Mouse (Mus musculus) midbrain, postnatal 0 days (tissue): ENCODE data around the gene Nbea. TPM values are rescaled to one million over a fixed set of nuclear protein-coding genes. Genes with fewer than 3 reads are reported as not detected.

Experiments used
- ATAC-seq: fragments of 200-750 bp; cut with Nextera tagmentation; 2 replicates; pipeline ENCODE4 v1.8.0; 2017; ENCODE audit warnings: moderate number of reproducible peaks, mild to moderate bottlenecking, moderate TSS enrichment, moderate library complexity; ENCODE audit not compliant: low FRiP score
- DNase-seq: peaks from one replicate; pipeline ENCODE4 v3.0.0-alpha.2; 2015; ENCODE audit warnings: low spot score
- H3K27ac ChIP-seq: fragments of 300-500 bp; sonication (generic); 2 replicates; pipeline ENCODE4 v1.5.1; 2014; ENCODE audit warnings: low read depth, mild to moderate bottlenecking, low read length, mixed read lengths
- H3K27me3 ChIP-seq: fragments of 300-500 bp; sonication (generic); 2 replicates; pipeline ENCODE4 v1.6.1; 2014; ENCODE audit warnings: low read length, control low read depth, mixed read lengths; ENCODE audit not compliant: insufficient read depth
- H3K36me3 ChIP-seq: fragments of 300-500 bp; sonication (generic); 2 replicates; pipeline ENCODE4 v1.6.1; 2014; ENCODE audit warnings: low read length, control low read depth, mixed read lengths; ENCODE audit not compliant: insufficient read depth
- H3K4me1 ChIP-seq: fragments of 300-500 bp; sonication (generic); 2 replicates; pipeline ENCODE4 v1.6.1; 2014; ENCODE audit warnings: mild to moderate bottlenecking, control low read depth, antibody characterized with exemption, low read length, mixed read lengths; ENCODE audit not compliant: insufficient read depth
- H3K4me2 ChIP-seq: fragments of 300-500 bp; sonication (generic); 2 replicates; pipeline ENCODE4 v1.6.1; 2014; ENCODE audit warnings: low read depth, mild to moderate bottlenecking, low read length, mixed read lengths; ENCODE audit not compliant: poor library complexity, severe bottlenecking
- H3K4me3 ChIP-seq: fragments of 300-500 bp; sonication (generic); 2 replicates; pipeline ENCODE4 v1.5.1; 2014; ENCODE audit warnings: low read depth, mild to moderate bottlenecking, low read length, moderate library complexity
- H3K9ac ChIP-seq: fragments of 300-500 bp; sonication (generic); replicated peaks from 2 replicates; pipeline ENCODE4 v1.6.1; 2014; ENCODE audit warnings: mild to moderate bottlenecking, low read length, moderate library complexity, mixed read lengths; ENCODE audit not compliant: poor library complexity, severe bottlenecking
- H3K9me3 ChIP-seq: fragments of 300-500 bp; sonication (generic); 2 replicates; pipeline ENCODE4 v1.6.1; 2016; ENCODE audit warnings: low read length, control low read depth
- CTCF ChIP-seq: IDR thresholded peaks from 2 replicates; pipeline ENCODE4 v1.5.1; 2016; ENCODE audit warnings: antibody characterized with exemption, mild to moderate bottlenecking
- WGBS: fragments of 180-500 bp; shearing (Covaris S2); extraction: QIAGEN DNeasy Blood & Tissue Kit; methylation state at CpG from one replicate; pipeline ENCODE4 v1.1.7; 2014; 5-methylcytosine and 5-hydroxymethylcytosine counted together
- polyA plus RNA-seq: library from polyadenylated mRNA; unstranded; fragments of >200 nt; fragmentation: Nextera tagmentation; extraction: Ambion mirVana; gene quantifications from 2 replicates; pipeline ENCODE4 v1.2.1, GENCODE M21; 2015
- total RNA-seq: library from RNA; depleted of rRNA; stranded (reverse); fragments of >200 nt; gene quantifications from 2 replicates; pipeline ENCODE4 v1.2.3, GENCODE M21; 2014

Nbea gene
- total and polyA plus RNA-seq, 2 experiments from 2014 or later, result 46.8 to 202 TPM

- DNase-seq (peak; percentile 48), ATAC-seq (no peak)
- no peak overlapping the region for H3K4me3 ChIP-seq
- WGBS, result 38% methylated on average over 4 of the region's 4 CpGs
- H3K36me3 ChIP-seq, result no peaks in the 10 kb centered on the region
- no peaks in the 10 kb centered on the region for H3K9me3 ChIP-seq
- TF ChIP-seq CTCF, result no peak
- no peak overlapping the region for H3K9ac ChIP-seq
- H3K27ac ChIP-seq, result peak overlapping the region; percentile 81
- no peak overlapping the region for H3K4me2 ChIP-seq
- H3K27me3 ChIP-seq, result no peaks in the 10 kb centered on the region
- peaks cover 17% of the 10 kb centered on the region for H3K4me1 ChIP-seq
Observed at GRCm38 (mm10) chr3:55742654-55743053, 440.8 kb downstream of the Nbea start.

DNA sequence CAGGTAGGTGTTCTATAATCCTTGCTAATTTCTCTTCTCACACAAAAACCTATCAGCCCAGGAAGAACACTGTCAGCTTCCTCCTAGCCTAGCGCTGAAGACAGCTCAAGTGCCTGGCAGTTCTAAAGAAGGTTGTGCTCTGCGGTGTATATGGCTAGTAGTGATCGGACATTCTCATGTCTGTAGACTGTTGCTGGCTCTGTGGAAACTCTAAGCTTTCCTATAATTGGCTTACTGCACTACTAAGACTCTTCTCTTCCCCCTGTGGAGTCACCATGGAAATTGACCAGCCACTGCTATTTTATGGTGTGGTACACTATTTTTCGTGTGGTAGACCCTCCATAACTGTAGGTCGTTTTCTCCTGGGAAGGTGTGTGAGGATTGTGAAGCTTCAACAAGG lies 441.3 kb downstream of the Nbea start:
- ATAC-seq (peak; percentile 56; the same call in 1 of the 2 replicates), DNase-seq (peak; percentile 17)
- no peaks in the 10 kb centered on the region for H3K36me3 ChIP-seq
- H3K4me3 ChIP-seq, result no peak overlapping the region
- H3K4me1 ChIP-seq, result peaks cover 17% of the 10 kb centered on the region
- 36% methylated on average over 5 of the region's 5 CpGs for WGBS
- no peaks in the 10 kb centered on the region for H3K9me3 ChIP-seq
- no peak overlapping the region for H3K9ac ChIP-seq
- no peak for TF ChIP-seq CTCF
- no peaks in the 10 kb centered on the region for H3K27me3 ChIP-seq
- H3K27ac ChIP-seq, result peak overlapping the region; percentile 81
- no peak overlapping the region for H3K4me2 ChIP-seq

DNA sequence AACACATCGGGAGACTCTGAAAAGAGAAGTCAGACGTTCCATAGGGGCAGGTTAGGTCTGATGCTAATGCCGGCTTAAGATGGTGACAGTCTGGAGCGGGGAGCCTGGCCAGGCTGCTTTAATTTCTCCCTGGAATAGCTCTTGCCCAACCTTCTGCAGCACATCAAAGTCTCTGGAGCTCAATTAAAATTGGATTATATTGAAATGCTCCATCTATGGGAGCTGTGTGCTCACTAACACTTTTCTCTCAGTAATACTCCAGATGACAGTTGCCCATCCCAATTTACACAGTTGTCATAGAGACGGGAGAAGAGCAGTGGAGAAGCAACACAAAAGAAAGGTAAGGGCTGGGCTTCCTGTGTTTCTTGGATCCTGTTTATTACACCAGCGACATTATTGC lies 442.1 kb downstream of the Nbea start:
- DNase-seq (peak; percentile 69), ATAC-seq (peak; percentile 82)
- WGBS, result 11% methylated on average over 6 of the region's 6 CpGs
- Histone ChIP-seq H3K9me3 (no peaks in the 10 kb centered on the region), H3K27ac (peak overlapping the region; percentile 81), H3K36me3 (no peaks in the 10 kb centered on the region), H3K27me3 (no peaks in the 10 kb centered on the region), H3K4me3 (no peak overlapping the region), H3K4me2 (peak overlapping the region; percentile 6; the same call in 1 of the 2 replicates), H3K4me1 (peaks cover 17% of the 10 kb centered on the region), H3K9ac (no peak overlapping the region)
- no peak for TF ChIP-seq CTCF

- TF ChIP-seq CTCF, result no peak
- H3K27me3 ChIP-seq, result no peaks in the 10 kb centered on the region
- ATAC-seq (no peak), DNase-seq (peak; percentile 71)
- no peak overlapping the region for H3K27ac ChIP-seq
- no peak overlapping the region for H3K9ac ChIP-seq
- H3K9me3 ChIP-seq, result no peaks in the 10 kb centered on the region
- whole genome bisulfite sequencing, result 27% methylated on average over 6 of the region's 6 CpGs
- no peak overlapping the region for H3K4me3 ChIP-seq
- H3K4me2 ChIP-seq, result no peak overlapping the region
- H3K36me3 ChIP-seq, result no peaks in the 10 kb centered on the region
- no peaks in the 10 kb centered on the region; the same call in 1 of the 2 replicates for H3K4me1 ChIP-seq
Observed at GRCm38 (mm10) chr3:55733665-55734064, 449.8 kb downstream of the Nbea start.

GRCm38 (mm10) chr3:55730549-55730948 lies 453.0 kb downstream of the Nbea start:
- ATAC-seq (peak; percentile 49; the same call in 1 of the 2 replicates), DNase-seq (no peak)
- H3K4me3 ChIP-seq, result no peak overlapping the region
- H3K4me2 ChIP-seq, result no peak overlapping the region
- H3K27me3 ChIP-seq, result no peaks in the 10 kb centered on the region
- no peaks in the 10 kb centered on the region for H3K36me3 ChIP-seq
- no peaks in the 10 kb centered on the region for H3K9me3 ChIP-seq
- no peak for TF ChIP-seq CTCF
- no peaks in the 10 kb centered on the region; the same call in 1 of the 2 replicates for H3K4me1 ChIP-seq
- WGBS, result 42% methylated on average over 5 of the region's 5 CpGs
- H3K27ac ChIP-seq, result peak overlapping the region; percentile 57; the same call in 1 of the 2 replicates
- no peak overlapping the region for H3K9ac ChIP-seq

GRCm38 (mm10) chr3:55730142-55730541 lies 453.4 kb downstream of the Nbea start:
- WGBS, result 48% methylated on average over 8 of the region's 8 CpGs
- no peak overlapping the region for H3K9ac ChIP-seq
- ATAC-seq (peak; percentile 31; the same call in 1 of the 2 replicates), DNase-seq (no peak)
- H3K27me3 ChIP-seq, result no peaks in the 10 kb centered on the region
- no peaks in the 10 kb centered on the region; the same call in 1 of the 2 replicates for H3K4me1 ChIP-seq
- H3K4me3 ChIP-seq, result no peak overlapping the region
- peak overlapping the region; percentile 57; the same call in 1 of the 2 replicates for H3K27ac ChIP-seq
- H3K9me3 ChIP-seq, result no peaks in the 10 kb centered on the region
- H3K4me2 ChIP-seq, result no peak overlapping the region
- no peaks in the 10 kb centered on the region for H3K36me3 ChIP-seq
- no peak for TF ChIP-seq CTCF
